Mouse (Mus musculus) myocyte (in vitro differentiated cells): ENCODE results near the gene Pkm. TPM values are rescaled to one million over a fixed set of nuclear protein-coding genes. Genes with fewer than 3 reads are reported as not detected.

Experiments
- H3K27me3 ChIP-seq: one replicate; pipeline ENCODE4 v1.6.1; 2011; ENCODE audit not compliant: control insufficient read depth, insufficient read depth, insufficient read length
- H3K36me3 ChIP-seq: one replicate; pipeline ENCODE4 v1.6.1; 2011; ENCODE audit not compliant: control insufficient read depth, insufficient read depth
- H3K4me2 ChIP-seq: one replicate; pipeline ENCODE4 v1.6.1; 2011; ENCODE audit warnings: low read depth, control low read depth
- H3K4me3 ChIP-seq: one replicate; pipeline ENCODE4 v1.5.1; 2011; ENCODE audit warnings: mild to moderate bottlenecking, control low read depth, moderate library complexity
- H3K79me2 ChIP-seq: one replicate; pipeline ENCODE4 v1.6.1; 2011; ENCODE audit not compliant: control insufficient read depth, insufficient read depth
- H3ac ChIP-seq: one replicate; pipeline ENCODE4 v1.6.1; 2011; ENCODE audit not compliant: control insufficient read depth, insufficient read length
- CEBPB ChIP-seq: IDR thresholded peaks from 2 replicates; pipeline ENCODE4 v1.6.1; 2011; ENCODE audit warnings: mild to moderate bottlenecking, moderate library complexity; ENCODE audit not compliant: poor library complexity, insufficient read depth, severe bottlenecking
- E2F4 ChIP-seq: IDR thresholded peaks from one replicate; pipeline ENCODE4 v1.6.1; 2011; ENCODE audit warnings: mild to moderate bottlenecking, control low read depth, moderate library complexity; ENCODE audit not compliant: insufficient read depth
- MAX ChIP-seq: IDR thresholded peaks from one replicate; pipeline ENCODE4 v1.6.1; 2011; ENCODE audit warnings: low read depth, mild to moderate bottlenecking, control low read depth
- MYOD1 ChIP-seq, 3 experiments: IDR thresholded peaks; one replicate each; pipeline ENCODE4 v1.6.1; 2011; ENCODE audit warnings: control low read depth in 2 of 3, low read depth in 2 of 3, mild to moderate bottlenecking in 2 of 3, moderate library complexity in 1 of 3; ENCODE audit not compliant: insufficient read length in 2 of 3, control insufficient read depth in 1 of 3
- MYOG ChIP-seq, 3 experiments: IDR thresholded peaks; one replicate each; pipeline ENCODE4 v1.6.1; 2011; ENCODE audit warnings: control low read depth in 2 of 3, low read depth in 2 of 3, mild to moderate bottlenecking in 2 of 3; ENCODE audit not compliant: insufficient read length in 2 of 3, control insufficient read depth in 1 of 3, insufficient read depth in 1 of 3
- POLR2A ChIP-seq: IDR thresholded peaks from one replicate; pipeline ENCODE4 v1.6.1; 2011; ENCODE audit warnings: low read depth, mild to moderate bottlenecking, control low read depth, moderate library complexity; ENCODE audit not compliant: insufficient read length
- POLR2AphosphoS2 ChIP-seq: IDR thresholded peaks from one replicate; pipeline ENCODE4 v1.6.1; 2011; ENCODE audit warnings: low read depth, control low read depth; ENCODE audit not compliant: insufficient read length
- REST ChIP-seq: IDR thresholded peaks from one replicate; pipeline ENCODE4 v1.6.1; 2011; ENCODE audit warnings: mild to moderate bottlenecking, control low read depth, moderate library complexity; ENCODE audit not compliant: insufficient read depth, insufficient read length
- SRF ChIP-seq: IDR thresholded peaks from one replicate; pipeline ENCODE4 v1.6.1; 2011; ENCODE audit warnings: low read depth; ENCODE audit not compliant: control insufficient read depth, insufficient read length
- TCF12 ChIP-seq: IDR thresholded peaks from one replicate; pipeline ENCODE4 v1.6.1; 2011; ENCODE audit warnings: mild to moderate bottlenecking, control low read depth; ENCODE audit not compliant: poor library complexity, insufficient read depth, severe bottlenecking
- TCF3 ChIP-seq: IDR thresholded peaks from one replicate; pipeline ENCODE4 v1.6.1; 2011; ENCODE audit warnings: low read depth, control low read depth; ENCODE audit not compliant: insufficient read length
- USF1 ChIP-seq: IDR thresholded peaks from one replicate; pipeline ENCODE4 v1.6.1; 2011; ENCODE audit warnings: low read depth, mild to moderate bottlenecking, control low read depth, moderate library complexity
- polyA plus RNA-seq: library from polyadenylated mRNA; unstranded; fragments of >200 nt; fragmentation: generic; extraction: Trizol; gene quantifications from one replicate; pipeline ENCODE4 v1.2.1, GENCODE M21; 2012; ENCODE audit warnings: missing spikeins

Gene Pkm
- polyA plus RNA-seq, 1 experiment = 3,717 TPM

- TF ChIP-seq USF1 (no peak), CEBPB (no peak), MAX (no peak), POLR2A (no peak), POLR2AphosphoS2 (no peak), E2F4 (no peak), MYOG (IDR thresholded peaks at IDR 0.05; ENCODE audit: control insufficient read depth in 1 of 3, insufficient read depth in 1 of 3, insufficient read length in 2 of 3, low read depth in 2 of 3) (no peak), TCF12 (no peak), TCF3 (no peak), SRF (no peak), REST (no peak), MYOD1 (IDR thresholded peaks at IDR 0.05; ENCODE audit: control insufficient read depth in 1 of 3, insufficient read length in 2 of 3, low read depth in 2 of 3) (no peak)
- no peak overlapping the region for H3ac ChIP-seq
- H3K4me3 ChIP-seq = no peak overlapping the region
- no peaks in the 10 kb centered on the region for H3K27me3 ChIP-seq
- H3K4me2 ChIP-seq = no peak overlapping the region
- no peaks in the 10 kb centered on the region for H3K79me2 ChIP-seq
- no peaks in the 10 kb centered on the region for H3K36me3 ChIP-seq
Measured at GRCm38 (mm10) chr9:59727569-59728286, 71.6 kb downstream of the Pkm start.

Other genes with a start within 250 kb of the Pkm start
- 38.1 TPM for gene Arih1, start 169.8 kb upstream of the Pkm start, polyA plus RNA-seq
- 131 TPM for gene Hexa, start 116.8 kb upstream of the Pkm start, polyA plus RNA-seq
- gene Tmem202, start 116.5 kb upstream of the Pkm start, polyA plus RNA-seq = 1.2 TPM
- gene Celf6, start 78.5 kb upstream of the Pkm start, polyA plus RNA-seq = not detected
- 11.4 TPM for gene Parp6, start 39.1 kb upstream of the Pkm start, polyA plus RNA-seq
- gene Gramd2, start 23.8 kb downstream of the Pkm start, polyA plus RNA-seq = 1.5 TPM
- gene Senp8, start 94.3 kb downstream of the Pkm start, polyA plus RNA-seq = 2.6 TPM
- 3.5 TPM for gene Myo9a, start 94.5 kb downstream of the Pkm start, polyA plus RNA-seq